ENCODE assay signal across 7 mouse cellular contexts in genomic region chr11:77497341-77497756, GRCm38 (mm10). TPM values are rescaled to one million over a fixed set of nuclear protein-coding genes. Genes with fewer than 3 reads are reported as not detected.
DNase-seq lines count a peak whose midpoint lies in the region; ATAC-seq and TF ChIP-seq lines count a peak whose summit lies in the region.

No protein-coding gene starts in this region.

- no peaks in the 10 kb centered on the region for H3K9me3 ChIP-seq in ES-Bruce4 (replicated peaks; ENCODE audit: control insufficient read depth, insufficient read depth, low read length, poor library complexity, severe bottlenecking)
- no peaks in the 10 kb centered on the region for H3K9me3 ChIP-seq in embryonic facial prominence, embryonic 14.5 days (ENCODE audit: control insufficient read depth, low read length)
- no peaks in the 10 kb centered on the region for H3K9me3 ChIP-seq in hindbrain, embryonic 11.5 days (ENCODE audit: control insufficient read depth, low read length)
- no peaks in the 10 kb centered on the region for H3K9me3 ChIP-seq in limb, embryonic 14.5 days (ENCODE audit: control insufficient read depth, low read length)

- ATAC-seq in embryonic facial prominence, embryonic 14.5 days (ENCODE audit: low read depth) = no peak
- ATAC-seq in hindbrain, embryonic 11.5 days (ENCODE audit: low FRiP score) = no peak
- no peak for ATAC-seq in limb, embryonic 14.5 days (ENCODE audit: low FRiP score, low read depth)
- no peak for ATAC-seq in activated CD4-positive, CD25-positive, alpha-beta regulatory T cell, adult 4 months

- peak overlapping the region; percentile 13; the same call in 1 of the 2 replicates for H3K4me3 ChIP-seq in ES-Bruce4 (ENCODE audit: low read depth, low read length)
- no peak overlapping the region for H3K4me3 ChIP-seq in embryonic facial prominence, embryonic 14.5 days (ENCODE audit: low read depth, low read length)
- H3K4me3 ChIP-seq in hindbrain, embryonic 11.5 days (ENCODE audit: low read depth, low read length) = no peak overlapping the region
- no peak overlapping the region for H3K4me3 ChIP-seq in limb, embryonic 14.5 days (replicated peaks; ENCODE audit: low read length)

- TF ChIP-seq POLR2A in ES-Bruce4 (IDR thresholded peaks at IDR 0.05; ENCODE audit: insufficient read depth, low read length) = no peak
- no peak for TF ChIP-seq POLR2A in limb, embryonic 14.5 days (IDR thresholded peaks at IDR 0.05; ENCODE audit: borderline replicate concordance, extremely low read depth, insufficient read depth, insufficient read length)

- peak overlapping the region; percentile 31 for H3K9ac ChIP-seq in ES-Bruce4 (ENCODE audit: low read depth, poor library complexity, severe bottlenecking)
- H3K9ac ChIP-seq in embryonic facial prominence, embryonic 14.5 days (ENCODE audit: low read depth, low read length) = peak overlapping the region; percentile 19; the same call in 1 of the 2 replicates
- H3K9ac ChIP-seq in hindbrain, embryonic 11.5 days (ENCODE audit: low read depth, low read length) = no peak overlapping the region
- H3K9ac ChIP-seq in limb, embryonic 14.5 days (ENCODE audit: low read depth, low read length, severe bottlenecking) = no peak overlapping the region

- H3K4me2 ChIP-seq in embryonic facial prominence, embryonic 14.5 days (ENCODE audit: low read depth, low read length) = no peak overlapping the region
- H3K4me2 ChIP-seq in hindbrain, embryonic 11.5 days (replicated peaks; ENCODE audit: low read depth, low read length) = peak overlapping the region; percentile 8; the same call in 1 of the 2 replicates
- H3K4me2 ChIP-seq in limb, embryonic 14.5 days (replicated peaks; ENCODE audit: low read depth, low read length, severe bottlenecking) = no peak overlapping the region

- no peaks in the 10 kb centered on the region for H3K27me3 ChIP-seq in ES-Bruce4 (ENCODE audit: control insufficient read depth, insufficient read depth, low read length, poor library complexity, severe bottlenecking)
- H3K27me3 ChIP-seq in embryonic facial prominence, embryonic 14.5 days (replicated peaks; ENCODE audit: control insufficient read depth, insufficient read depth, low read length) = no peaks in the 10 kb centered on the region
- no peaks in the 10 kb centered on the region for H3K27me3 ChIP-seq in hindbrain, embryonic 11.5 days (ENCODE audit: control insufficient read depth, insufficient read depth, low read length)
- H3K27me3 ChIP-seq in limb, embryonic 14.5 days (ENCODE audit: control insufficient read depth, insufficient read depth, low read length) = no peaks in the 10 kb centered on the region

- TF ChIP-seq EP300 in ES-Bruce4 (IDR thresholded peaks at IDR 0.05; ENCODE audit: insufficient read depth, low read depth, low read length) = peak; percentile 75

- WGBS in embryonic facial prominence, embryonic 14.5 days = 18% methylated on average over 6 of the region's 6 CpGs
- WGBS in hindbrain, embryonic 11.5 days = 4% methylated on average over 6 of the region's 6 CpGs
- 17% methylated on average over 6 of the region's 6 CpGs for WGBS in limb, embryonic 14.5 days

- H3K4me1 ChIP-seq in ES-Bruce4 (ENCODE audit: control insufficient read depth, insufficient read depth, low read length) = peaks cover 17% of the 10 kb centered on the region
- peaks cover 19% of the 10 kb centered on the region for H3K4me1 ChIP-seq in embryonic facial prominence, embryonic 14.5 days (ENCODE audit: control insufficient read depth, insufficient read depth, low read length)
- peaks cover 10% of the 10 kb centered on the region for H3K4me1 ChIP-seq in hindbrain, embryonic 11.5 days (replicated peaks; ENCODE audit: control insufficient read depth, insufficient read depth, low read length)
- peaks cover 29% of the 10 kb centered on the region for H3K4me1 ChIP-seq in limb, embryonic 14.5 days (ENCODE audit: control insufficient read depth, insufficient read depth, low read length)

- peak; percentile 94 for DNase-seq in WW6 (ENCODE audit: low read depth, low spot score)
- DNase-seq in embryonic facial prominence, embryonic 14.5 days (ENCODE audit: low spot score) = peak; percentile 66
- DNase-seq in hindbrain, embryonic 11.5 days (ENCODE audit: low spot score) = peak; percentile 84
- peak; percentile 66 for DNase-seq in limb, embryonic 14.5 days (ENCODE audit: low spot score)
- DNase-seq in neural tube, embryonic 10.5 days (ENCODE audit: extremely low spot score, low spot score) = peak; percentile 67

- TF ChIP-seq CTCF in ES-Bruce4 (IDR thresholded peaks at IDR 0.05; ENCODE audit: low read depth, low read length) = peak; percentile 12

- H3K36me3 ChIP-seq in ES-Bruce4 (ENCODE audit: control insufficient read depth, insufficient read depth, low read length, poor library complexity, severe bottlenecking) = peaks cover 6% of the 10 kb centered on the region
- peaks cover 28% of the 10 kb centered on the region for H3K36me3 ChIP-seq in embryonic facial prominence, embryonic 14.5 days (ENCODE audit: control insufficient read depth, insufficient read depth, low read length)
- H3K36me3 ChIP-seq in hindbrain, embryonic 11.5 days (ENCODE audit: control insufficient read depth, insufficient read depth, low read length) = no peaks in the 10 kb centered on the region
- peaks cover 31% of the 10 kb centered on the region for H3K36me3 ChIP-seq in limb, embryonic 14.5 days (ENCODE audit: control insufficient read depth, insufficient read depth, low read length)

- H3K27ac ChIP-seq in ES-Bruce4 (ENCODE audit: insufficient read depth, low read length) = peak overlapping the region; percentile 96
- peak overlapping the region; percentile 72 for H3K27ac ChIP-seq in embryonic facial prominence, embryonic 14.5 days (replicated peaks; ENCODE audit: low read depth, low read length)
- H3K27ac ChIP-seq in hindbrain, embryonic 11.5 days (ENCODE audit: low read depth, low read length) = peak overlapping the region; percentile 42; the same call in 1 of the 2 replicates
- peak overlapping the region; percentile 63; the same call in 1 of the 2 replicates for H3K27ac ChIP-seq in limb, embryonic 14.5 days (replicated peaks; ENCODE audit: low read depth, low read length)

RNA-seq across cellular contexts. Expression of gene Git1, which starts 4.0 kb away (rescaled TPM):
- 56.5 and 63.6 TPM in 2 replicates for polyA plus RNA-seq in ES-Bruce4 (2011; ENCODE audit: insufficient read depth, insufficient read length, low read depth, missing spikeins)
- 15.1 and 16.7 TPM in 2 replicates for polyA plus RNA-seq in embryonic facial prominence, embryonic 14.5 days (2014; fragmentation: Nextera tagmentation; extraction: Ambion mirVana)
- 12.6 and 18.6 TPM in 2 replicates for polyA plus RNA-seq in hindbrain, embryonic 11.5 days (2014; fragmentation: Nextera tagmentation; extraction: Ambion mirVana)
- polyA plus RNA-seq in limb, embryonic 14.5 days (2012; rRNA removed) = 57.1 and 71.7 TPM in 2 replicates
- polyA plus RNA-seq in limb, embryonic 14.5 days (2014; fragmentation: Nextera tagmentation; extraction: Ambion mirVana) = 17.3 and 18.2 TPM in 2 replicates
- 1 to 10 TPM; 8.6 to 9.2 TPM for polyA plus RNA-seq in activated CD4-positive, CD25-positive, alpha-beta regulatory T cell, adult 4 months (2017; shearing (Covaris generic))

RNA-seq across cellular contexts. Expression of gene Ankrd13b, which starts 7.9 kb away (rescaled TPM):
- polyA plus RNA-seq in ES-Bruce4 (2011; ENCODE audit: insufficient read depth, insufficient read length, low read depth, missing spikeins) = 3.6 and 4.0 TPM in 2 replicates
- 11.4 and 11.6 TPM in 2 replicates for polyA plus RNA-seq in embryonic facial prominence, embryonic 14.5 days (2014; fragmentation: Nextera tagmentation; extraction: Ambion mirVana)
- 13.1 and 13.9 TPM in 2 replicates for polyA plus RNA-seq in hindbrain, embryonic 11.5 days (2014; fragmentation: Nextera tagmentation; extraction: Ambion mirVana)
- 98.1 and 133 TPM in 2 replicates for polyA plus RNA-seq in limb, embryonic 14.5 days (2012; rRNA removed)
- polyA plus RNA-seq in limb, embryonic 14.5 days (2014; fragmentation: Nextera tagmentation; extraction: Ambion mirVana) = 13.9 and 15.1 TPM in 2 replicates
- polyA plus RNA-seq in activated CD4-positive, CD25-positive, alpha-beta regulatory T cell, adult 4 months (2017; shearing (Covaris generic)) = 1 to 10 TPM in 1 of 2 experiments, under 1 TPM in 1; 0.93 to 1.2 TPM

RNA-seq across cellular contexts. Expression of gene Abhd15, which starts 17.6 kb away (rescaled TPM):
- polyA plus RNA-seq in ES-Bruce4 (2011; ENCODE audit: insufficient read depth, insufficient read length, low read depth, missing spikeins) = not detected in 2 replicates
- 2.3 and 3.3 TPM in 2 replicates for polyA plus RNA-seq in embryonic facial prominence, embryonic 14.5 days (2014; fragmentation: Nextera tagmentation; extraction: Ambion mirVana)
- polyA plus RNA-seq in hindbrain, embryonic 11.5 days (2014; fragmentation: Nextera tagmentation; extraction: Ambion mirVana) = 2.1 and 3.0 TPM in 2 replicates
- polyA plus RNA-seq in limb, embryonic 14.5 days (2012; rRNA removed) = 0.50 and 0.93 TPM in 2 replicates
- polyA plus RNA-seq in limb, embryonic 14.5 days (2014; fragmentation: Nextera tagmentation; extraction: Ambion mirVana) = 1.5 and 1.8 TPM in 2 replicates
- 1 to 10 TPM; 2.3 to 2.6 TPM for polyA plus RNA-seq in activated CD4-positive, CD25-positive, alpha-beta regulatory T cell, adult 4 months (2017; shearing (Covaris generic))

RNA-seq across cellular contexts. Expression of gene Trp53i13, which starts 18.4 kb away (rescaled TPM):
- polyA plus RNA-seq in ES-Bruce4 (2011; ENCODE audit: insufficient read depth, insufficient read length, low read depth, missing spikeins) = 8.2 and 11.3 TPM in 2 replicates
- 51.2 and 52.3 TPM in 2 replicates for polyA plus RNA-seq in embryonic facial prominence, embryonic 14.5 days (2014; fragmentation: Nextera tagmentation; extraction: Ambion mirVana)
- polyA plus RNA-seq in hindbrain, embryonic 11.5 days (2014; fragmentation: Nextera tagmentation; extraction: Ambion mirVana) = 27.7 and 27.9 TPM in 2 replicates
- polyA plus RNA-seq in limb, embryonic 14.5 days (2012; rRNA removed) = 51.1 and 77.3 TPM in 2 replicates
- polyA plus RNA-seq in limb, embryonic 14.5 days (2014; fragmentation: Nextera tagmentation; extraction: Ambion mirVana) = 67.3 and 69.0 TPM in 2 replicates
- 10 to 100 TPM in 1 of 2 experiments, 1 to 10 TPM in 1; 9.8 to 11.2 TPM for polyA plus RNA-seq in activated CD4-positive, CD25-positive, alpha-beta regulatory T cell, adult 4 months (2017; shearing (Covaris generic))

RNA-seq across cellular contexts. Expression of gene Gm10392, which starts 21.6 kb away (rescaled TPM):
- polyA plus RNA-seq in ES-Bruce4 (2011; ENCODE audit: insufficient read depth, insufficient read length, low read depth, missing spikeins) = not detected in 2 replicates
- polyA plus RNA-seq in embryonic facial prominence, embryonic 14.5 days (2014; fragmentation: Nextera tagmentation; extraction: Ambion mirVana) = not detected in 2 replicates
- 0.13 TPM in 1 of 2 replicates, not detected in the other for polyA plus RNA-seq in hindbrain, embryonic 11.5 days (2014; fragmentation: Nextera tagmentation; extraction: Ambion mirVana)
- polyA plus RNA-seq in limb, embryonic 14.5 days (2012; rRNA removed) = not detected in 2 replicates
- 0.12 TPM in 1 of 2 replicates, not detected in the other for polyA plus RNA-seq in limb, embryonic 14.5 days (2014; fragmentation: Nextera tagmentation; extraction: Ambion mirVana)
- polyA plus RNA-seq in activated CD4-positive, CD25-positive, alpha-beta regulatory T cell, adult 4 months (2017; shearing (Covaris generic)) = 1 to 10 TPM in 1 of 2 experiments, under 1 TPM in 1; 0.85 to 1.6 TPM

Comparison
In these comparisons a context has a peak if more than half of its experiments do, and no peak if none do; other contexts are left out.
1. H3K27ac ChIP-seq: peak in every context shown above with its lines; median percentile 96 in ES-Bruce4; 72 in embryonic facial prominence, embryonic 14.5 days; 63 in limb, embryonic 14.5 days; 42 in hindbrain, embryonic 11.5 days.
2. H3K9ac ChIP-seq: peak in ES-Bruce4 (single experiment) and embryonic facial prominence, embryonic 14.5 days (single experiment); none in hindbrain, embryonic 11.5 days (single experiment) and limb, embryonic 14.5 days (single experiment).
3. Peak in every context shown above with its lines, with median percentiles within 50 percentile points of each other: DNase-seq.